Mouse (Mus musculus) lung, postnatal 0 days (tissue): ENCODE measurements around the gene Manbal.

Experiments
- CTCF ChIP-seq: IDR thresholded peaks from 2 replicates; pipeline ENCODE4 v1.5.1; 2016; ENCODE audit warnings: antibody characterized with exemption, mild to moderate bottlenecking
- EP300 ChIP-seq: IDR thresholded peaks from 2 replicates; pipeline ENCODE4 v1.6.1; 2016; ENCODE audit warnings: antibody characterized with exemption, mild to moderate bottlenecking, control low read depth

- peak; percentile 29; the same call in 1 of the 2 replicates for TF ChIP-seq CTCF
- TF ChIP-seq EP300, result no peak
Measured at GRCm38 (mm10) chr2:157398539-157398938, 31.1 kb downstream of the Manbal start.
